Mouse (Mus musculus) CD8-positive naive resting alpha-beta T cell, adult 57 days (primary cell): ENCODE data around the gene Elovl7. TPM values are rescaled to one million over a fixed set of nuclear protein-coding genes. Genes with fewer than 3 reads are reported as not detected.

Source experiments
- total RNA-seq: library from RNA; stranded (reverse); gene quantifications from one replicate; pipeline ENCODE4 v1.2.4, GENCODE M21; 2023

Gene Elovl7
- total RNA-seq = 6.4 TPM

DNA sequence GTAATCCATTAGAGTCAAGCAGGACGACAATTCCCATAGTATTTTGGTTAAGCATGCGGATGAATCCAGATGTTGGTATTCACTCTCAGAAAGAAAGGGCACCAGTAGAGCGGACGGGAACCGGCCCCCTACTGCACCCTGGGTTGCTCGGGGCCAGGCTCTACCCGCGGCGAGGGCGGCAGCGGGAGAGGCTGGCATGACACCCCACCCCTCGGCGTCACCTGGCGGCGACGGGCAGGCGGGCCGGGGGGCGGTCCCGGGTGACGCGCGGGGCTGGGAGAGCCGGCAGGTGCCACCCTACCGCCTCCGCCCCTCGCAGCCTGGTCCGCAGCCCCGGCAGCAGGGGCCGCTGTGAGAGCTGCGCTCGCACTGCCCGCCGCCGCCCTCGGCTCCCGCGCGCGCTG, at the start of gene Elovl7:
TSS of gene Elovl7 (plus strand) at position 324 of the 404 bp plus-strand sequence.

DNA sequence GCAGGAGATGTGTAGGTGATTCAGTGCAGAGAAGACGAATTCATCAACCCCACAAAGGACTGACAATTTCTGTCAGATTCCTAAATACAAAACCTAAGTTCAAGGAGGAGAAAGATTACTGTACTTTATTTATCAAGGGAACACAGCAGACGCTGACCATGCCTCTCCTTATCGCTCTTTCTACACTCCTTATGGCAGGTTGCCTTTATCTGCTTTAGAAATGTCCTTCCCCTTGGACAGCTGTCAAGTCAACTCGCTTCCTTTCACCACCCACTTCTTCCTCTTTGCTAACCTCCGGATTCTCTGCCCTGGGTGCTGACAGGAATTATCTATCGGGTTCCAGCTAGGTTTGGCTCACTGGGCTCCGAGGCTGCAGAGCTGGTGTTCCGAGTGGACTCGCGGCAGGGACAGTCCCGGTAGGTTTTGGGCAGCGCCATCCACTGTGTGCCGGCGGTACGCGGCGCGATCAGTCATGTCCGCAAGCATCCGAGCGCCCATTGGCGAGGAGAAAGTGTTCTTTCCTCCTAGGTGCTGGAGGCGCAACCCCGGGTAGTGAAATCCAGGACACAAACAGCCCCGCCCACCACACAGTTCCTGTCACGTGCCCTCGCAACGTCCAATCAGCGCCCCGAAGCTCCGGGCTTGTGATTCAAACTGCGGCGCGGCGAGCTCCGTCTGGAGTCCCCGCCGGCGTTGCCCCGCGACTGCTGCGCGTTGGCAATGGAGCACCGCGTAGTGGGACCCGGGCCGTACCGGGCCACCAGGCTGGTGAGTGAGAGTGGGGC, 101.7 kb downstream of the Elovl7 start, which contains the start of gene Depdc1b:
TSS of gene Depdc1b (plus strand) at position 631 of the 785 bp plus-strand sequence.

Other genes with a start within 250 kb of the Elovl7 start
- 36.5 TPM for gene Smim15, start 170.0 kb upstream of the Elovl7 start, total RNA-seq
- 3.3 TPM for gene Ndufaf2, start 55.8 kb upstream of the Elovl7 start, total RNA-seq
- 20.0 TPM for gene Ercc8, start 55.7 kb upstream of the Elovl7 start, total RNA-seq
- 8.8 TPM for gene Depdc1b, start 101.9 kb downstream of the Elovl7 start, total RNA-seq
- 90.0 TPM for gene Pde4d, start 235.5 kb downstream of the Elovl7 start, total RNA-seq